Mouse (Mus musculus) 3134 (cell line): Measurements from ENCODE around the gene Apba2.

Source experiments
- DNase-seq: peaks from one replicate; pipeline ENCODE4 v3.0.0-alpha.2; 2011; ENCODE audit warnings: low spot score; ENCODE audit not compliant: insufficient read length; ENCODE audit errors: extremely low read depth

Apba2 gene

GRCm38 (mm10) chr7:64709520-64710262, 208.2 kb downstream of the Apba2 start:
- DNase-seq = no peak

GRCm38 (mm10) chr7:64716286-64716685, 214.8 kb downstream of the Apba2 start:
- DNase-seq = no peak

- no peak for DNase-seq
Measured at GRCm38 (mm10) chr7:64723313-64723712, 221.8 kb downstream of the Apba2 start.

GRCm38 (mm10) chr7:64724409-64724808, 222.9 kb downstream of the Apba2 start:
- no peak for DNase-seq

GRCm38 (mm10) chr7:64725967-64726695, 224.6 kb downstream of the Apba2 start:
- no peak for DNase-seq

- no peak for DNase-seq
Measured at GRCm38 (mm10) chr7:64728181-64728591, 226.7 kb downstream of the Apba2 start.

GRCm38 (mm10) chr7:64728816-64729215, 227.3 kb downstream of the Apba2 start:
- no peak for DNase-seq

- DNase-seq = no peak
Measured at GRCm38 (mm10) chr7:64729785-64730184, 228.3 kb downstream of the Apba2 start.

GRCm38 (mm10) chr7:64739131-64739530, 237.6 kb downstream of the Apba2 start:
- no peak for DNase-seq

- no peak for DNase-seq
Measured at GRCm38 (mm10) chr7:64741333-64742307, 240.1 kb downstream of the Apba2 start.

- no peak for DNase-seq
Measured at GRCm38 (mm10) chr7:64743610-64744009, 242.1 kb downstream of the Apba2 start.

- peak; percentile 31 for DNase-seq
Measured at GRCm38 (mm10) chr7:64751465-64751864, 250.0 kb downstream of the Apba2 start.

GRCm38 (mm10) chr7:64752133-64752532, 250.6 kb downstream of the Apba2 start:
- DNase-seq = no peak

GRCm38 (mm10) chr7:64753678-64754077, 252.2 kb downstream of the Apba2 start:
- no peak for DNase-seq

GRCm38 (mm10) chr7:64754161-64754560, 252.7 kb downstream of the Apba2 start:
- DNase-seq = no peak

GRCm38 (mm10) chr7:64755141-64755540, 253.6 kb downstream of the Apba2 start:
- no peak for DNase-seq

GRCm38 (mm10) chr7:64765595-64765994, 264.1 kb downstream of the Apba2 start:
- DNase-seq = no peak

- DNase-seq = no peak
Measured at GRCm38 (mm10) chr7:64769768-64770167, 268.3 kb downstream of the Apba2 start.

- DNase-seq = peak; percentile 47
Measured at GRCm38 (mm10) chr7:64770779-64771390, 269.4 kb downstream of the Apba2 start.

GRCm38 (mm10) chr7:64773465-64773864, 272.0 kb downstream of the Apba2 start:
- DNase-seq = no peak
